Mouse (Mus musculus) limb, embryonic 15.5 days (tissue): ENCODE measurements around the gene Fbxw11. TPM values are rescaled to one million over a fixed set of nuclear protein-coding genes. Genes with fewer than 3 reads are reported as not detected.
A peak's percentile ranks its signal among the peaks of the same experiment; 100 is the strongest.

ENCODE experiments used
- ATAC-seq: fragments of 200-750 bp; cut with Nextera tagmentation; 2 replicates; pipeline ENCODE4 v1.8.0; 2017; ENCODE audit warnings: low read depth, moderate TSS enrichment; ENCODE audit not compliant: insufficient number of reproducible peaks, low FRiP score, low TSS enrichment
- H3K27ac ChIP-seq: fragments of 300-500 bp; sonication (generic); 2 replicates; pipeline ENCODE4 v1.5.1; 2015; ENCODE audit warnings: moderate library complexity, mild to moderate bottlenecking, inconsistent platforms
- H3K27me3 ChIP-seq: fragments of 300-500 bp; sonication (generic); 2 replicates; pipeline ENCODE4 v1.6.1; 2015; ENCODE audit warnings: inconsistent platforms
- H3K36me3 ChIP-seq: fragments of 300-500 bp; sonication (generic); 2 replicates; pipeline ENCODE4 v1.6.1; 2015; ENCODE audit warnings: inconsistent platforms
- H3K4me1 ChIP-seq: fragments of 300-500 bp; sonication (generic); 2 replicates; pipeline ENCODE4 v1.6.1; 2015; ENCODE audit warnings: inconsistent platforms
- H3K4me2 ChIP-seq: fragments of 300-500 bp; sonication (generic); 2 replicates; pipeline ENCODE4 v1.6.1; 2015; ENCODE audit warnings: mild to moderate bottlenecking, inconsistent platforms
- H3K4me3 ChIP-seq: fragments of 300-500 bp; sonication (generic); 2 replicates; pipeline ENCODE4 v1.5.1; 2015; ENCODE audit warnings: mild to moderate bottlenecking, inconsistent platforms
- H3K9ac ChIP-seq: fragments of 300-500 bp; sonication (generic); 2 replicates; pipeline ENCODE4 v1.6.1; 2015; ENCODE audit warnings: inconsistent platforms
- H3K9me3 ChIP-seq: fragments of 300-500 bp; sonication (generic); 2 replicates; pipeline ENCODE4 v1.6.1; 2016; ENCODE audit warnings: inconsistent platforms
- WGBS: fragments of 180-500 bp; shearing (Covaris S2); methylation state at CpG from one replicate; pipeline ENCODE4 v1.1.7; 2015; 5-methylcytosine and 5-hydroxymethylcytosine counted together
- polyA plus RNA-seq: library from polyadenylated mRNA; unstranded; fragments of >200 nt; fragmentation: Nextera tagmentation; extraction: Ambion mirVana; gene quantifications from 2 replicates; pipeline ENCODE4 v1.2.1, GENCODE M21; 2015

The Fbxw11 gene
- polyA plus RNA-seq, 1 experiment from 2014 or later = 76.9 TPM

DNA sequence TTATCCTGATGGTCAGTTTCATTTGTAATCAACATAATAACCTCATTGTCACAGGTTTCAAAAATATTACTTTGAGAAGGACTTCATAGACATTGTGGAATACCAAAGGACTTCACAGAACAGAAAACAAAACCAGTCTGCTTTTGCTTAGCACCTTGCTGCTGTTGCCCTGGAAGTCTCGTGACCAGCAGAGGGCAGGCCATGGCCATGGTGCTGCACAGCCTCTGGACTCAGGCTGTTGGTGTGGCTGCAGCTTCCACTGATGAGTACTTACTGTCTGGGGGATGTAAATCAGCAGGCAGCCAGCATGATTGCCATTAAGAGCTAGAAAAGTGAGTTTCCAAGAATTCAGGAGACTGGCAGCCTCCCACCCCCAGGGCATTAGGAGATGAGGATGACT lies 16.8 kb upstream of the Fbxw11 start:
- H3K36me3 ChIP-seq = no peaks in the 10 kb centered on the region; the same call in 1 of the 2 replicates
- H3K27ac ChIP-seq = no peak overlapping the region
- H3K27me3 ChIP-seq = no peaks in the 10 kb centered on the region
- no peaks in the 10 kb centered on the region for H3K4me1 ChIP-seq
- WGBS = 39% methylated on average over 1 of the region's 1 CpGs
- no peak for ATAC-seq
- H3K4me3 ChIP-seq = no peak overlapping the region
- no peak overlapping the region for H3K4me2 ChIP-seq
- H3K9ac ChIP-seq = no peak overlapping the region
- no peaks in the 10 kb centered on the region for H3K9me3 ChIP-seq

DNA sequence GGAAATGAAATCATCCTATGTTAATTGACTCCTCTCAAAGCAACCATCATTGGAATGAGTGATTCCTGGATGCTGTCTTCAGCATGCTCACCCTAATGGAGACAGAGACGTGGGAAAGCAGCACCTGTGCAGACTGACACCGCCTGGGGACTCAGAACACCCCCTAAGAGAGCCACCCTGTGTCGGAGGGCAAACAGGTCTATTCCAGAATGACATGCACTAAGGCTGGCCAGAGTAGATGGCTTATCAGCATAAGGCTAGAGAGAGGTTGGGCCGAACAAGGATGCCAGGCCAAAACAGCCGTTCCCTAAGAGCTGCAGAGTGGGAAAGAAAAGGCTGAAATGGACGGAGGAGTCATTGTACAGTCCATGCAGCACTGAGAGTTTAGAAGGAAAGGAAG lies 16.4 kb upstream of the Fbxw11 start:
- Histone ChIP-seq H3K9me3 (no peaks in the 10 kb centered on the region), H3K4me2 (no peak overlapping the region), H3K27ac (no peak overlapping the region), H3K9ac (no peak overlapping the region), H3K36me3 (no peaks in the 10 kb centered on the region; the same call in 1 of the 2 replicates), H3K4me3 (no peak overlapping the region), H3K4me1 (no peaks in the 10 kb centered on the region), H3K27me3 (no peaks in the 10 kb centered on the region)
- no peak for ATAC-seq
- 82% methylated on average over 6 of the region's 6 CpGs for WGBS

DNA sequence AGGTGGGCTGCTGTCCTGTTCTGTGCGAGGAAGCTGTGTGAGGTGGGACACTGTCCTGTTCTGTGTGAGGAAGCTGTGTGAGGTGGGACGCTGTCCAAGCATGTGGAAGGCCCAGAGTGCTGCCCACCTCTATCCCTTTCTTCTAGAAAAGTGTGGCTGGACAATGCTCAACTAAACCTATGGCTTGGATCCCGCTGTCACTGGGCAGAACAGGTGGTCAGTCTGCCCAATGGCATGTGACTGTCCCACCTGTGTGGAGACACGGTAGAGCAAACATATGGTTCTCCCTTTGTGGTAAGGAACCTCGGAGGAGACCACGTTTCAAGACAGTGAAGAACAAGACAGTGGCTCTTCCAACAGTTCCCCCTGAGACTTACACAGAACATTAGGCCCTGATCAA lies 14.6 kb upstream of the Fbxw11 start:
- Histone ChIP-seq H3K4me2 (no peak overlapping the region), H3K4me1 (no peaks in the 10 kb centered on the region), H3K9me3 (no peaks in the 10 kb centered on the region), H3K27ac (no peak overlapping the region), H3K36me3 (no peaks in the 10 kb centered on the region), H3K9ac (no peak overlapping the region), H3K4me3 (no peak overlapping the region), H3K27me3 (no peaks in the 10 kb centered on the region)
- 82% methylated on average over 6 of the region's 6 CpGs for WGBS
- no peak for ATAC-seq

DNA sequence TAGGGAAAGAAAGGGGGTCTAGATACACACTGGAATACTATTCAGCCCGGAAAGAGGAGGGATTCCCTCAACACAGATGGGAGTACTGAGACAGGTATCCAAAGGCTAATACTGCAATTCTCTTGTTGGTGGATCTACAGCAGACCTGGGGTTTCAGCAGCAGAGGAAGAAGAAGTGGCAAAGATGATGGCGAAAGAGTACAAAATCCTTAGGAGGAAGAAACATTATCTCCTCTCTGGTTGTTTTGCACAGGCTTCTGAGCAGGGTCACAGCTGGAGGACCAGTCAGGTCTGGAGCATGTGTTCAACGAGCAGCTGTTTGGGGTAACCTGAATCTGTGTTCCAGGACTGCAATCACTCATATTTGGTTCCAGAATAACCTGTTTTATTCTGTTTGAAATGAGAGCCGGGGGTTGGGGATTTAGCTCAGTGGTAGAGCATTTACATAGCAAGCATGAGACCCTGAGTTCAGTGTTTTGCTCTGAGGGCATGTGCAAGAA lies 12.8 kb upstream of the Fbxw11 start:
- no peaks in the 10 kb centered on the region for H3K9me3 ChIP-seq
- H3K9ac ChIP-seq = no peak overlapping the region
- no peaks in the 10 kb centered on the region for H3K4me1 ChIP-seq
- H3K27ac ChIP-seq = no peak overlapping the region
- H3K4me3 ChIP-seq = no peak overlapping the region
- H3K27me3 ChIP-seq = no peaks in the 10 kb centered on the region
- ATAC-seq = no peak
- H3K4me2 ChIP-seq = no peak overlapping the region
- WGBS = 63% methylated on average over 4 of the region's 4 CpGs
- no peaks in the 10 kb centered on the region for H3K36me3 ChIP-seq

DNA sequence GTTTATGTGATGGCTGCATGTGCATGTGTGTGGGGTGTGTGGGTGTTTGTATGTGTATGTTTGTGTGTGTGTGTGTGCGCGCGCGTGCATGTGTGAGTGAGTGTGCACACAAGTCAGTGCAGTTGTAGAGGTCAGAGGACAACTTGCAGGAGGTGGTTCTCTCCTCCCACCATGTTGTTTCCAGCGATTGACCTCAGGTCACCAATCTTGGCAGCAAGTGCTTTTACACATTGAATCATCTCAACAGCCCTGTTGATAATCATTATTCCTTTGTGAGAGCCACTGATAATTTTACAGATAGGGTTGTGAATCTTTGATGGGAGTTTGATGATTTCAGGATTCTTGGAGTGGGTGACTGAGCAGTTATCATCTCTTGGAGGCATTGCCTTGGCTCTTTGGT lies 9.9 kb upstream of the Fbxw11 start:
- Histone ChIP-seq H3K9me3 (no peaks in the 10 kb centered on the region), H3K27ac (no peak overlapping the region), H3K27me3 (no peaks in the 10 kb centered on the region), H3K4me1 (no peaks in the 10 kb centered on the region), H3K36me3 (no peaks in the 10 kb centered on the region), H3K4me3 (no peak overlapping the region), H3K4me2 (no peak overlapping the region), H3K9ac (no peak overlapping the region)
- WGBS = over 99% methylated on average over 5 of the region's 5 CpGs
- ATAC-seq = no peak

DNA sequence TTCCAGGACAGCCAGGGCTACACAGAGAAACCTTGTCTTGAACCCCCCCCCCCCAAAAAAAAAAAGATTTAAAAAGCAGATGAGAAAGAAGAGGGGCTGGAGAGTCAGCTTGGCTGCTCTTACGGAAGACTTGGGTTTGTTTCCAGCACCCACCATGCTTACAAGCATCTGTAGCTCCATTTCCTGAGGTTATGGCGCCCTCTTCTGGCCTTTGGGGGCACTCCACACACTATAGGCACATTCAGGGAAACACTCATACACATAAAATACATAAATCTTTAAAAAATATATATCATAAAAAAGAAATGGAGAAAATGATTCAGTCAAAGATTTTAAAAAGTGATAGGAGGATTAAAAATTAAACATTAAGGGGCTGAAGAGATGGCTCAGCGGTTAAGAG lies 9.0 kb upstream of the Fbxw11 start:
- no peaks in the 10 kb centered on the region for H3K36me3 ChIP-seq
- no peak overlapping the region for H3K4me3 ChIP-seq
- no peak overlapping the region for H3K9ac ChIP-seq
- no peaks in the 10 kb centered on the region for H3K27me3 ChIP-seq
- H3K4me2 ChIP-seq = no peak overlapping the region
- 70% methylated on average over 3 of the region's 3 CpGs for WGBS
- H3K9me3 ChIP-seq = no peaks in the 10 kb centered on the region
- H3K4me1 ChIP-seq = peaks cover 2% of the 10 kb centered on the region
- ATAC-seq = no peak
- H3K27ac ChIP-seq = no peak overlapping the region

DNA sequence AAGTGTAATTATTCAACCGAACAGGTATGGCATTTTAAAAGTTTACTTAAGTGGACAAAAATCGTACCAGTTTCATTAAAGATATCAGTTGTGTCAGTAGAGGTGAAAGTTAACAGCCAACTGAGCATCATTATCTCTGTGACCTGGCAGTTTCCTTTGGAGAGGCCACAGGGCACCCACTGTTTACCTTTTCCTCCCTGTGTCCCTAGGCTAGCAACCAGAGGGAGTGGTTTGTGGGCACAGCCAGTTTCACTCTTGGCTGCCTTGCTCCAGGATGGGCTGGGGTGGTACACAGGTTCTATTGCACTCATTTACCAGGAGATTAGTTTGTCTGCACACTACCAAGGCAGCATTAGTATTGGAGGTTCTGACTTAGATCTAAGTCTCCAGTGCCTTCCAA lies 8.4 kb upstream of the Fbxw11 start:
- H3K27me3 ChIP-seq = no peaks in the 10 kb centered on the region
- H3K4me3 ChIP-seq = no peak overlapping the region
- no peak overlapping the region for H3K4me2 ChIP-seq
- no peak for ATAC-seq
- H3K4me1 ChIP-seq = peaks cover 8% of the 10 kb centered on the region
- H3K9ac ChIP-seq = no peak overlapping the region
- no peaks in the 10 kb centered on the region for H3K9me3 ChIP-seq
- WGBS = 84% methylated on average over 2 of the region's 2 CpGs
- no peaks in the 10 kb centered on the region for H3K36me3 ChIP-seq
- no peak overlapping the region for H3K27ac ChIP-seq

DNA sequence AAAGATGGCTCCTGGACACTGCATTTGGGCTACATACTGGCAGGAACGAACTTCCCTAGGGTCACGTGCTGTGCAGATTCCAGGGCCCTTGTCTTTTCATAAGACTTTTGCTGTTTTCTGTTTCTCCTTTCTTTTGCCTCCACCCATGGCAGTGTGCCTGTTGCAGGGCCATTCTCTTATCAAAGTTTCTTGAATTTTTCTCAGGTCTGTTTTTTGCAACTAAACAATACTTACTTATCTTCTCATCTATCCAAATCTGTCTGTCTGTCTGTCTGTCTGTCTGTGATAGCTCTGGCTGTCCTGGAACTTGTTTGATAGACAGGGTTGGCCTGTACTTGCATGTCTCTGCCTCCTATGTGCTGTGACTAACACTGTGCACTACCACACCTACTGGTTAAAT lies 7.7 kb upstream of the Fbxw11 start:
- H3K4me1 ChIP-seq = peaks cover 10% of the 10 kb centered on the region
- 53% methylated on average over 2 of the region's 2 CpGs for WGBS
- H3K4me3 ChIP-seq = no peak overlapping the region
- no peak overlapping the region for H3K27ac ChIP-seq
- no peak overlapping the region for H3K4me2 ChIP-seq
- no peaks in the 10 kb centered on the region for H3K9me3 ChIP-seq
- no peak for ATAC-seq
- H3K27me3 ChIP-seq = no peaks in the 10 kb centered on the region
- H3K9ac ChIP-seq = no peak overlapping the region
- no peaks in the 10 kb centered on the region for H3K36me3 ChIP-seq

DNA sequence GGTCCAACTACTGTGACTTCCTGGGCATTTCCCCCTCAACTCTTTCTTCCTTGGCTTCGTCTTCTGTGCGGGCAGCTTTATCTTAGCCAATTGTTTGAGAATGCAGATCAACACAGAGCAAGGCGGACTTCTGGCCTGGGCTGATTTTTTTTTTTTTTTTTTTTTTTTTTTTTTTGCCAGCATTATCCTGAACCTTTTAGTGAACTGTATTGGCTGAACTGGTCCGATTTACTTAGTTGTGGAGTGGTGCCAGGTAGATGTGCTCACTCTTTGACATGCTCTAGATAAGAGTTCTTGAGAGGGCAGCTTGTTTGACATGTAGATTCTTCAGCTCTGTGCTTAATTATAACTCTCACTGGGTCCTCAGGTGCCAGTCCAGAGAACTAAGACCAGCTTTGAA lies 6.2 kb upstream of the Fbxw11 start:
- Histone ChIP-seq H3K27me3 (no peaks in the 10 kb centered on the region), H3K4me2 (no peak overlapping the region), H3K4me1 (peaks cover 15% of the 10 kb centered on the region), H3K36me3 (no peaks in the 10 kb centered on the region), H3K27ac (no peak overlapping the region), H3K9me3 (no peaks in the 10 kb centered on the region), H3K9ac (no peak overlapping the region), H3K4me3 (no peak overlapping the region)
- no peak for ATAC-seq
- 81% methylated on average over 4 of the region's 4 CpGs for WGBS

DNA sequence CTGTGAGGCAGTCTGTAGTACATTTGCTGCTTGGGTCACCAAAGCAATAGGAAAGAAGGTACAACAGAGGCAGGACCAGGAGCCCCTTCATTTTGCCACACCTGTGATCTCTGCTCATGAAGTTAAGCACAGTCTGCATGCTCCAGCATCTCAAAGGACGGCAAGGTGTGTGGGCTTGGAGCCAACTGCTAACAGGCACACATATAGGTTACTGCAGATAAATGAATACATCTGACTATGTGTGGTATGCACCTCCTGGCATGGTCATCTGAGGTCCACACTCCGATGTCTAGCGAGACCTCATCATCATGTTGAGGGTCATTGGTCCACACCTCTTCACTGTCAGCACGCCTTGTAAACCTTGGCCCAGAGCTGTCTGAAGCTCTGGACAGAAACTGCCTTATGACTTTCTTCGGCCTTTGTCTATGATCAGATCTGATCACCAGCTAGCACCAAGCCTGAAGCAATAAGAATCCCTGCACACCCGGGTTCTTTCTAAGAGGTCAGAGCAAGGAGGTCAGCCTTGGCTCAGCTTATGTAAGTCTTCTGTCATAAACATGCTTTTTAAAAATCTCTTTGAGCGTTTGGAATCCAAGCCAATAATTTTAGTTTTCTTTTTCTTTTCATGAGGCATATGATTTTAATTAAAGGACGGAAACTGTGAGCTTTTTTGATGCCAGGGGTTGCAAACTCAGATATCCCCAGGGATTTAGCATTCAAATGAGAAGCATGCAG lies 3.8 kb upstream of the Fbxw11 start:
- Histone ChIP-seq H3K9me3 (no peaks in the 10 kb centered on the region), H3K27ac (no peak overlapping the region), H3K4me1 (peaks cover 20% of the 10 kb centered on the region), H3K27me3 (no peaks in the 10 kb centered on the region), H3K4me3 (no peak overlapping the region), H3K36me3 (no peaks in the 10 kb centered on the region), H3K9ac (no peak overlapping the region), H3K4me2 (no peak overlapping the region)
- no peak for ATAC-seq
- WGBS = 52% methylated on average over 8 of the region's 8 CpGs

DNA sequence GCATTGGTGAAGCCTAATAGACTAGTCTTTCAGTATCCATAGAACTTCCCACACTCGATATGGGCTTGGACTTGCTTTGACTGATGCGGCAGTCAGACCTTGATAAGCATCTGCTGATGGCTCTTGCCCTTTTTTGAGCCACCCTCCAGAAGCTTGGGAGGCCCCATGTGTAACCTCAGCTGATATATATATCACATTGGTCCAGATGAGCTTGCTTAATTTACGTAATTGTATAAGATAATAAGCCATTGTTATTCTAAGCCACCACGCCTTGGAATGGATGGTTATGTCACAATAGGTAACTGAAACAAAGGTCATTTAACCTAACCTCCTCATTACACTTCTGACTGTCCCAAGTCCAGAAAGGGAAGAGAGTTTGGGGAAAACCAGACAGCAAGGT lies 1.9 kb upstream of the Fbxw11 start:
- no peaks in the 10 kb centered on the region for H3K27me3 ChIP-seq
- H3K36me3 ChIP-seq = no peaks in the 10 kb centered on the region
- no peak overlapping the region for H3K4me2 ChIP-seq
- peaks cover 24% of the 10 kb centered on the region for H3K4me1 ChIP-seq
- ATAC-seq = no peak
- no peak overlapping the region for H3K9ac ChIP-seq
- WGBS = 87% methylated on average over 4 of the region's 4 CpGs
- H3K4me3 ChIP-seq = no peak overlapping the region
- H3K27ac ChIP-seq = no peak overlapping the region
- H3K9me3 ChIP-seq = no peaks in the 10 kb centered on the region

DNA sequence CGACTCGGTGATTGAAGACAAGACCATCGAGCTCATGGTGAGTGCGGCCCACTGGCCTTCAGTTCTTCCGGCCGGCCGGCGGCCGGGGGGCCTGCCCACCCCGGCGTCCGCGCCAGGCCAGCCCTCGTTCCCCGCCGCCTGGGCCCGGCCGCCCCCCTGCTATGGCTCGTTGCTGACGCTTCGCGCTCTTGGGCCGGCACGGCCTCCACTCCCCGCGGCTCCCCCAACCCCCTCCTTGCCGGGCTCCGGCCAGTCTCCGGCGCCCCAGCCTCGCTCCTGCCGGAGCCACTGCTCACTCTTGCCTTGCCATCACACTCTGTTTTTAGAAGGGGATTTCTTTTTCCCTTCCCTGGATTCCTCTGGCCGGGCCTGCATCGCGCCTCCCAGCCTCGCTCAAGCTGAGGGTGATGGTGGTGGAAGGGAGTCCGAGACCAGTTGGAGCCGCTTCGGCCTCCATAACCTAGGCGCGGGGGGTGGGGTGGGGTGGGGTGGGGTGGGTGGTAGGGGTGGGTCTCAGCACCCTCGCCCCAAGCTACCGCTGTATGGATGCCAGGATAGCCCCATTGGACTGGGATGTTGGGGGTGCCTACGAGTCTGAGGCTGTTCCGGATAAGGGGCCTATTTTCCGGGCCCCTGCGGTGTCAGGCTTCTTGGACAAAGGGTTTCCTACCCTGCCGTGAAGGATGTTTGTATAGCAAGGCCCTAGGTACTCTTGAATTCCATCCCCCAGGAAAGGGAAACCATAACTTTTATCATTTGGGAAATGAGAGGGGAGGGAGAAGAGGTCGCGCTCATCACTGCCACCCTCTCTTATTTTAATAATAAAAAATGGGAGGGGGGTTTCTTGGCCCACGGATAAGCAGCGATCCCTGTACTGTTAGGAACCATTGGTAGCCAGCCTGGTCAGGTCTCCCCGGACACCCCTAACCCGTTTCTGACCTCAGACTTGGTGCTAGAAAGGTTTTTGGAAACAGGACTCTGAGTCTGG lies 669 bp downstream of the Fbxw11 start:
- WGBS = under 1% methylated on average over 54 of the region's 54 CpGs
- no peaks in the 10 kb centered on the region for H3K27me3 ChIP-seq
- no peaks in the 10 kb centered on the region for H3K9me3 ChIP-seq
- no peaks in the 10 kb centered on the region for H3K36me3 ChIP-seq
- ATAC-seq = peak; percentile 42
- H3K4me1 ChIP-seq = peaks cover 30% of the 10 kb centered on the region
- peak overlapping the region; percentile 99 for H3K27ac ChIP-seq
- peak overlapping the region; percentile 98 for H3K9ac ChIP-seq
- peak overlapping the region; percentile 73 for H3K4me2 ChIP-seq
- peak overlapping the region; percentile 94 for H3K4me3 ChIP-seq
